Mouse (Mus musculus) T-cell, adult 2 months (primary cell): ENCODE data around the gene Afmid.
"Not testable (repeated sequence)": the region's sequence is repeated elsewhere in the genome, so short reads cannot be mapped to it uniquely, and the experiment has no call there.

Source experiments
- DNase-seq: peaks from one replicate; pipeline ENCODE4 v3.0.0; 2022; ENCODE audit warnings: low spot score

Afmid gene

GRCm38 (mm10) chr11:117824060-117824969 is 1.4 kb upstream of the Afmid start:
- peak; percentile 77 for DNase-seq

- no peak for DNase-seq
Measured at GRCm38 (mm10) chr11:117826164-117826563, 440 bp downstream of the Afmid start.

- no peak for DNase-seq
Measured at GRCm38 (mm10) chr11:117826916-117827315, 1.2 kb downstream of the Afmid start.

GRCm38 (mm10) chr11:117827386-117827785 is 1.7 kb downstream of the Afmid start:
- DNase-seq, result no peak

- peak; percentile 75 for DNase-seq
Measured at GRCm38 (mm10) chr11:117828149-117828887, 2.6 kb downstream of the Afmid start.

- no peak for DNase-seq
Measured at GRCm38 (mm10) chr11:117828888-117829604, 3.3 kb downstream of the Afmid start.

- DNase-seq, result no peak
Measured at GRCm38 (mm10) chr11:117829671-117830215, 4.0 kb downstream of the Afmid start.

- DNase-seq, result no peak
Measured at GRCm38 (mm10) chr11:117830401-117830800, 4.7 kb downstream of the Afmid start.

- DNase-seq, result peak; percentile 91
Measured at GRCm38 (mm10) chr11:117832086-117832969, 6.6 kb downstream of the Afmid start.

- not testable (repeated sequence) for DNase-seq
Measured at GRCm38 (mm10) chr11:117833509-117833908, 7.8 kb downstream of the Afmid start.

- DNase-seq, result no peak
Measured at GRCm38 (mm10) chr11:117834086-117834485, 8.4 kb downstream of the Afmid start.

GRCm38 (mm10) chr11:117836306-117836705 is 10.6 kb downstream of the Afmid start:
- no peak for DNase-seq

- no peak for DNase-seq
Measured at GRCm38 (mm10) chr11:117838572-117838971, 12.8 kb downstream of the Afmid start.

- no peak for DNase-seq
Measured at GRCm38 (mm10) chr11:117839021-117839420, 13.3 kb downstream of the Afmid start.

- no peak for DNase-seq
Measured at GRCm38 (mm10) chr11:117840910-117841309, 15.2 kb downstream of the Afmid start.

- no peak for DNase-seq
Measured at GRCm38 (mm10) chr11:117843434-117843833, 17.7 kb downstream of the Afmid start.

GRCm38 (mm10) chr11:117844997-117845396 is 19.3 kb downstream of the Afmid start:
- no peak for DNase-seq

GRCm38 (mm10) chr11:117845651-117846050 is 19.9 kb downstream of the Afmid start:
- DNase-seq, result no peak

- no peak for DNase-seq
Measured at GRCm38 (mm10) chr11:117846640-117847039, 20.9 kb downstream of the Afmid start.

GRCm38 (mm10) chr11:117847593-117848215 is 22.0 kb downstream of the Afmid start:
- DNase-seq, result no peak
